Mouse (Mus musculus): Measurements from ENCODE around the gene Ndel1. TPM values are rescaled to one million over a fixed set of nuclear protein-coding genes. Genes with fewer than 3 reads are reported as not detected.

Ndel1 gene
- polyA plus RNA-seq, 1 experiment from 2014 or later, result 56.7 TPM

GRCm38 (mm10) chr11:68891823-68892222 lies 20.2 kb upstream of the Ndel1 start:
- Histone ChIP-seq H3K9me3 (no peaks in the 10 kb centered on the region), H3K4me1 (peaks cover 11% of the 10 kb centered on the region; the same call in 1 of the 2 replicates), H3K4me2 (no peak overlapping the region), H3K36me3 (no peaks in the 10 kb centered on the region), H3K27ac (replicated peaks) (no peak overlapping the region), H3K27me3 (replicated peaks) (0 out of 2 replicates have a peak, but pooled peaks cover 11% of the 10 kb centered on the region), H3K9ac (no peak overlapping the region), H3K4me3 (no peak overlapping the region)
- ATAC-seq (ENCODE audit: extremely low read depth, insufficient number of reproducible peaks, low FRiP score, low TSS enrichment), result no peak
- 63% methylated on average over 5 of the region's 5 CpGs for WGBS

- 19% methylated on average over 2 of the region's 2 CpGs for WGBS
- H3K4me3 ChIP-seq, result no peak overlapping the region
- no peak for ATAC-seq (ENCODE audit: extremely low read depth, insufficient number of reproducible peaks, low FRiP score, low TSS enrichment)
- 0 out of 2 replicates have a peak, but pooled peaks cover 11% of the 10 kb centered on the region for H3K27me3 ChIP-seq (replicated peaks)
- no peak overlapping the region for H3K4me2 ChIP-seq
- H3K27ac ChIP-seq (replicated peaks), result no peak overlapping the region
- no peak overlapping the region for H3K9ac ChIP-seq
- no peaks in the 10 kb centered on the region for H3K9me3 ChIP-seq
- no peaks in the 10 kb centered on the region for H3K36me3 ChIP-seq
- peaks cover 11% of the 10 kb centered on the region; the same call in 1 of the 2 replicates for H3K4me1 ChIP-seq
Measured at GRCm38 (mm10) chr11:68890625-68891024, 19.0 kb upstream of the Ndel1 start.

- Histone ChIP-seq H3K4me1 (peaks cover 11% of the 10 kb centered on the region; the same call in 1 of the 2 replicates), H3K9ac (no peak overlapping the region), H3K27me3 (replicated peaks) (0 out of 2 replicates have a peak, but pooled peaks cover 11% of the 10 kb centered on the region), H3K27ac (replicated peaks) (no peak overlapping the region), H3K36me3 (no peaks in the 10 kb centered on the region), H3K9me3 (no peaks in the 10 kb centered on the region), H3K4me2 (no peak overlapping the region), H3K4me3 (no peak overlapping the region)
- WGBS, result 55% methylated on average over 2 of the region's 2 CpGs
- ATAC-seq (ENCODE audit: extremely low read depth, insufficient number of reproducible peaks, low FRiP score, low TSS enrichment), result no peak
Measured at GRCm38 (mm10) chr11:68888653-68889052, 17.0 kb upstream of the Ndel1 start.

- no peak within 1 kb of the TSS for H3K9ac ChIP-seq
- H3K9me3 ChIP-seq, result no peaks in the 10 kb centered on the region
- peaks cover 11% of the 10 kb centered on the region; the same call in 1 of the 2 replicates for H3K4me1 ChIP-seq
- H3K27ac ChIP-seq (replicated peaks), result no peak within 1 kb of the TSS
- H3K4me3 ChIP-seq, result no peak within 1 kb of the TSS
- H3K36me3 ChIP-seq, result no peaks in the 10 kb centered on the region
- 0 out of 2 replicates have a peak, but pooled peaks cover 7% of the 10 kb centered on the region for H3K27me3 ChIP-seq (replicated peaks)
- no peak within 1 kb of the TSS for H3K4me2 ChIP-seq
- 27% methylated on average over 6 of the region's 6 CpGs for WGBS
- no peak for ATAC-seq (ENCODE audit: extremely low read depth, insufficient number of reproducible peaks, low FRiP score, low TSS enrichment)
Measured at GRCm38 (mm10) chr11:68888253-68888652, 16.6 kb upstream of the Ndel1 start, which contains the start of gene Rnf222. Gene Rnf222 (plus strand): TSS chr11:68888553.

- Histone ChIP-seq H3K27me3 (replicated peaks) (0 out of 2 replicates have a peak, but pooled peaks cover 3% of the 10 kb centered on the region), H3K9me3 (no peaks in the 10 kb centered on the region), H3K36me3 (no peaks in the 10 kb centered on the region), H3K4me2 (no peak overlapping the region), H3K4me1 (peaks cover 9% of the 10 kb centered on the region), H3K4me3 (no peak overlapping the region), H3K27ac (replicated peaks) (no peak overlapping the region), H3K9ac (no peak overlapping the region)
- ATAC-seq (ENCODE audit: extremely low read depth, insufficient number of reproducible peaks, low FRiP score, low TSS enrichment), result no peak
- WGBS, result 80% methylated on average over 5 of the region's 5 CpGs
Measured at GRCm38 (mm10) chr11:68886091-68886490, 14.4 kb upstream of the Ndel1 start.

GRCm38 (mm10) chr11:68884368-68884767 lies 12.7 kb upstream of the Ndel1 start:
- no peak overlapping the region for H3K9ac ChIP-seq
- ATAC-seq (ENCODE audit: extremely low read depth, insufficient number of reproducible peaks, low FRiP score, low TSS enrichment), result no peak
- H3K27ac ChIP-seq (replicated peaks), result no peak overlapping the region
- H3K4me1 ChIP-seq, result peaks cover 5% of the 10 kb centered on the region
- no peak overlapping the region for H3K4me3 ChIP-seq
- H3K4me2 ChIP-seq, result no peak overlapping the region
- H3K9me3 ChIP-seq, result no peaks in the 10 kb centered on the region
- H3K36me3 ChIP-seq, result no peaks in the 10 kb centered on the region
- H3K27me3 ChIP-seq (replicated peaks), result 0 out of 2 replicates have a peak, but pooled peaks cover 3% of the 10 kb centered on the region
- WGBS, result 60% methylated on average over 5 of the region's 5 CpGs

- Histone ChIP-seq H3K4me1 (peaks cover 5% of the 10 kb centered on the region), H3K4me2 (no peak overlapping the region), H3K4me3 (no peak overlapping the region), H3K27ac (replicated peaks) (no peak overlapping the region), H3K9ac (no peak overlapping the region), H3K36me3 (no peaks in the 10 kb centered on the region), H3K9me3 (no peaks in the 10 kb centered on the region), H3K27me3 (replicated peaks) (0 out of 2 replicates have a peak, but pooled peaks cover 3% of the 10 kb centered on the region)
- 74% methylated on average over 2 of the region's 2 CpGs for WGBS
- ATAC-seq (ENCODE audit: extremely low read depth, insufficient number of reproducible peaks, low FRiP score, low TSS enrichment), result no peak
Measured at GRCm38 (mm10) chr11:68883843-68884242, 12.2 kb upstream of the Ndel1 start.

GRCm38 (mm10) chr11:68882107-68882506 lies 10.4 kb upstream of the Ndel1 start:
- Histone ChIP-seq H3K36me3 (no peaks in the 10 kb centered on the region), H3K4me2 (peak overlapping the region; percentile 36; the same call in 1 of the 2 replicates), H3K27me3 (replicated peaks) (no peaks in the 10 kb centered on the region), H3K9me3 (no peaks in the 10 kb centered on the region), H3K9ac (0 out of 2 replicates have a peak overlapping the region, but pooled peaks have one; percentile 44), H3K4me1 (peaks cover 5% of the 10 kb centered on the region), H3K27ac (replicated peaks) (no peak overlapping the region), H3K4me3 (no peak overlapping the region)
- WGBS, result 22% methylated on average over 14 of the region's 14 CpGs
- ATAC-seq (ENCODE audit: extremely low read depth, insufficient number of reproducible peaks, low FRiP score, low TSS enrichment), result no peak

- no peak overlapping the region for H3K9ac ChIP-seq
- WGBS, result 74% methylated on average over 5 of the region's 5 CpGs
- no peak overlapping the region for H3K4me3 ChIP-seq
- H3K27ac ChIP-seq (replicated peaks), result no peak overlapping the region
- H3K27me3 ChIP-seq (replicated peaks), result no peaks in the 10 kb centered on the region
- no peak for ATAC-seq (ENCODE audit: extremely low read depth, insufficient number of reproducible peaks, low FRiP score, low TSS enrichment)
- H3K4me1 ChIP-seq, result peaks cover 9% of the 10 kb centered on the region
- H3K36me3 ChIP-seq, result no peaks in the 10 kb centered on the region
- no peak overlapping the region for H3K4me2 ChIP-seq
- no peaks in the 10 kb centered on the region for H3K9me3 ChIP-seq
Measured at GRCm38 (mm10) chr11:68878811-68879210, 7.2 kb upstream of the Ndel1 start.

GRCm38 (mm10) chr11:68874841-68875240 lies 3.2 kb upstream of the Ndel1 start:
- no peak overlapping the region for H3K4me2 ChIP-seq
- H3K27ac ChIP-seq (replicated peaks), result no peak overlapping the region
- ATAC-seq (ENCODE audit: extremely low read depth, insufficient number of reproducible peaks, low FRiP score, low TSS enrichment), result no peak
- H3K9me3 ChIP-seq, result no peaks in the 10 kb centered on the region
- H3K9ac ChIP-seq, result no peak overlapping the region
- no peaks in the 10 kb centered on the region for H3K27me3 ChIP-seq (replicated peaks)
- H3K36me3 ChIP-seq, result no peaks in the 10 kb centered on the region
- H3K4me3 ChIP-seq, result no peak overlapping the region
- H3K4me1 ChIP-seq, result peaks cover 12% of the 10 kb centered on the region
- WGBS, result 0% methylated on average over 2 of the region's 2 CpGs

- Histone ChIP-seq H3K27me3 (replicated peaks) (no peaks in the 10 kb centered on the region), H3K9ac (no peak overlapping the region), H3K4me3 (no peak overlapping the region), H3K9me3 (no peaks in the 10 kb centered on the region), H3K27ac (replicated peaks) (peak overlapping the region; percentile 17; the same call in 1 of the 2 replicates), H3K4me1 (peaks cover 13% of the 10 kb centered on the region), H3K4me2 (no peak overlapping the region), H3K36me3 (no peaks in the 10 kb centered on the region)
- ATAC-seq (ENCODE audit: extremely low read depth, insufficient number of reproducible peaks, low FRiP score, low TSS enrichment), result no peak
- WGBS, result 63% methylated on average over 9 of the region's 9 CpGs
Measured at GRCm38 (mm10) chr11:68871277-68871676, 381 bp downstream of the Ndel1 start.

GRCm38 (mm10) chr11:68864544-68865189 lies 7.0 kb downstream of the Ndel1 start:
- ATAC-seq (ENCODE audit: extremely low read depth, insufficient number of reproducible peaks, low FRiP score, low TSS enrichment), result no peak; the same call in 1 of the 2 replicates
- 13% methylated on average over 9 of the region's 9 CpGs for WGBS
- Histone ChIP-seq H3K4me2 (peak overlapping the region; percentile 36), H3K27ac (replicated peaks) (peak overlapping the region; percentile 56; the same call in 1 of the 2 replicates), H3K27me3 (replicated peaks) (no peaks in the 10 kb centered on the region), H3K4me3 (no peak overlapping the region), H3K4me1 (peaks cover 33% of the 10 kb centered on the region), H3K36me3 (no peaks in the 10 kb centered on the region), H3K9me3 (no peaks in the 10 kb centered on the region), H3K9ac (no peak overlapping the region)

Measured in heart, embryonic 13.5 days (tissue).